Mouse (Mus musculus) E14TG2a.4 (cell line): ENCODE results near the gene Ercc1.

Source experiments
- CTCF ChIP-seq: conservative IDR thresholded peaks from 2 replicates; pipeline ENCODE4 v1.5.1; 2014; ENCODE audit warnings: low read length
- NANOG ChIP-seq: IDR thresholded peaks from 2 replicates; pipeline ENCODE4 v1.6.1; 2014; ENCODE audit warnings: borderline replicate concordance, low read length, mixed read lengths
- POU5F1 ChIP-seq: IDR thresholded peaks from 2 replicates; pipeline ENCODE4 v1.6.1; 2014; ENCODE audit warnings: low read length, borderline replicate concordance

GRCm38 (mm10) chr7:19388699-19389413 lies 44.3 kb downstream of the Ercc1 start:
- no peak for TF ChIP-seq CTCF
- TF ChIP-seq NANOG, result no peak
- no peak for TF ChIP-seq POU5F1
